Mouse (Mus musculus): ENCODE data around the gene Mrpl45.

- no peak for TF ChIP-seq CTCF (IDR thresholded peaks at IDR 0.05; ENCODE audit: borderline replicate concordance, insufficient read depth, low read depth, low read length)
- TF ChIP-seq POLR2A (IDR thresholded peaks at IDR 0.05; ENCODE audit: borderline replicate concordance, insufficient read depth, low read length): no peak
Observed at GRCm38 (mm10) chr11:97352027-97352684, 36.6 kb downstream of the Mrpl45 start, which contains the start of gene Gpr179.
